Mouse (Mus musculus): ENCODE measurements around the gene Cysrt1. TPM values are rescaled to one million over a fixed set of nuclear protein-coding genes. Genes with fewer than 3 reads are reported as not detected.
"Not testable (repeated sequence)": the region's sequence is repeated elsewhere in the genome, so short reads cannot be mapped to it uniquely, and the experiment has no call there.

Cysrt1 gene
- total RNA-seq, 1 experiment from 2014 or later = not detected

DNA sequence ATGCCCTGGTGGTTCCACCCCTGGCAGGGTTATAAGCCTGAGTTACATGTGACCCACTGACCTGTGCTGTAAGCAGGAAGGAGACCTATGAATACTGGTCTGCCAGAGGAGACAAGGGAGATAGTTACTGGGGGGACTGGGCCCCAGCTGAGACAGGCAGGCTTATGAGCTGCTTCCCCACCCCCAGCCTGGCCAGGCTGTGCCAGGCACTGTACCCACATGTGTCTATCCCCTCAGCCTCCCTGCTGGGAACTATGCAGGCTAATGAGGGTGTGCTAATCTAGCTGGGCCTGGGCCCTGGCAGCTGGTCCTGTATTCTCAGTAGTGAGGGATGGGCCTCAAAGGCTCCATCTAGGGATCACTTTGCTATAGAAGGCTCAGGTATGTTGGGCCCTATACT, 25.0 kb upstream of the Cysrt1 start:
- no peak for ATAC-seq (replicated peaks in 1 of 2; ENCODE audit: insufficient read depth in 1 of 2, low FRiP score in 2 of 2, low TSS enrichment in 1 of 2, low read depth in 1 of 2, poor library complexity in 2 of 2, severe bottlenecking in 2 of 2)

DNA sequence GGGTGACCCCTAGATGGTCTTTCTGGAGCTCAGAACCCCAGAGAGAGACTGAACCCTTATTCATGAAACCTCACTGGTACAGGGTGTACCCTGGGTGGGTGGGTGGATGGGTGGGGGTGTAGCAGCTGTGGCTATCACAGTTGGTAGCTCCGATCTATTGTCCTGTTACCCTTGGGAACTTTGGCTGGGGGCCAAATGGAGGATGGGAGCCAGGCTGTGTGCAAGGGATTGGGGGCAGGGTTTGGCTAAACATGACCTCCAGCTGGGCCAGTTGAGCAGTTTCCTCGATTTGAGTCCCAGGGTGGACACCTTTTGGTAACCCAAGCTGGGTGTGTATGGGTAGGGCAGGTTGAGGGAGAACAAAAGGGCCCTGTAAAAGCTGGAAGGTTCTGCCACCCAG, 24.5 kb upstream of the Cysrt1 start:
- ATAC-seq (replicated peaks in 1 of 2; ENCODE audit: insufficient read depth in 1 of 2, low FRiP score in 2 of 2, low TSS enrichment in 1 of 2, low read depth in 1 of 2, poor library complexity in 2 of 2, severe bottlenecking in 2 of 2) = no peak

DNA sequence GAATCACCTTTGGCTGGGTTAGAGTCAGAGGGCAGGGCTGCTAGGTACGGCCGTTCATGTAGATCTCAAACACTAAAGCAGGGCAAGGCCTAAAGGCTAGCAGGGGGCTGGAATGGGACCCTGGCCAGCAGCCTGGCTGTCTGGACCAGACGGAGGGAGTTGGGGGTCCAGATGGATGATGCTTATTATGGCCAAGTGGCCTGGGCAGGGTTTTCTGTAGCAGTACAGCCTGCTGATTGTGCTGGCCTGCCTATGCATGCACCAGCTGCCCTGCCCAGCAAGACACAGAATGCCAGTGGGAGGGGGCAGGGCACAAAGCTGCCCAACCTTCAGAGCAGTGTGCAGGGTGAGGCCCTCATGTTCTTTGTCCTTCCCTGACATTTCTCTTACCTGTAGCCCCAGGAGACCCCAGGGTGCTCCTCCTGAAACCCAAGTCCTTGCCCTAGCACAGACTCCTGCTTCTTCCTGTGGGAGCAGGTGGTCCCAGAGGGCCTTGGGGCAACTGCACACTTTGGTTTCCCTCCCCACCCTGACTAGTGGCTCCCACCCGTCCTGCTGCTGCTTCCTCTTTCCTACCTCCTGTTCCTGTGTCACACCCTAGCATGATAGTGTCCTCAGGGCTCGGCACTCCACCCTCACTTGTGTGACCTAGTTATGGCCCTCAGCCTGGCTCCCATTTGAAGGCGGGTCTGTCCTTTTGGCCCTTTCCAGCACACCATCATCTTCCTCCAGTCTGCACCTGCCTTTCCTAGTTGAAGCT, 23.8 kb upstream of the Cysrt1 start:
- peak; percentile 23 to 25; a peak in 2 of 4 replicates for ATAC-seq (replicated peaks in 1 of 2; ENCODE audit: insufficient read depth in 1 of 2, low FRiP score in 2 of 2, low TSS enrichment in 1 of 2, low read depth in 1 of 2, poor library complexity in 2 of 2, severe bottlenecking in 2 of 2)

- no peak for ATAC-seq (replicated peaks in 1 of 2; ENCODE audit: insufficient read depth in 1 of 2, low FRiP score in 2 of 2, low TSS enrichment in 1 of 2, low read depth in 1 of 2, poor library complexity in 2 of 2, severe bottlenecking in 2 of 2)
These were observed 22.6 kb upstream of the Cysrt1 start for GRCm38 (mm10) chr2:25264851-25265250.

DNA sequence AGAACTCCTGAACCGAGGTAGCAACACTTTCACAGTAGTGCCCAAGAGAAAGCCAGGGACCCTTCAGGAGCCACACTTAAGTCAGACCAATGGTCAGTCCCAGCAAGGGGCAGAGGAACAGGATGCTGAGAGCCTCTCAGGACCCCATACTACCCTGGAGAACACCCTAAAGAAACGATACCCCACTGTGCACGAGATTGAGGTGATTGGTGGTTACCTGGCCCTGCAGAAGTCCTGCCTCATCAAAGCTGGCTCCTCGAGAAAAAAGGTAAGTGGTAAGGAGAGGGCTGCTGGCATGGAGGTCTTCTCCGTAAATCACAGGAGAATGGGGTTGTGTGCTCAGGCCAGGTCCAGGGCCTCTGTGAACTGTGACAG, 22.0 kb upstream of the Cysrt1 start:
- no peak for ATAC-seq (replicated peaks in 1 of 2; ENCODE audit: insufficient read depth in 1 of 2, low FRiP score in 2 of 2, low TSS enrichment in 1 of 2, low read depth in 1 of 2, poor library complexity in 2 of 2, severe bottlenecking in 2 of 2)

GRCm38 (mm10) chr2:25263623-25264285, 21.5 kb upstream of the Cysrt1 start:
- ATAC-seq (replicated peaks in 1 of 2; ENCODE audit: insufficient read depth in 1 of 2, low FRiP score in 2 of 2, low TSS enrichment in 1 of 2, low read depth in 1 of 2, poor library complexity in 2 of 2, severe bottlenecking in 2 of 2) = no peak

- peak in 1 of 2 experiments; percentile 36; a peak in 2 of 4 replicates for ATAC-seq (replicated peaks in 1 of 2; ENCODE audit: insufficient read depth in 1 of 2, low FRiP score in 2 of 2, low TSS enrichment in 1 of 2, low read depth in 1 of 2, poor library complexity in 2 of 2, severe bottlenecking in 2 of 2)
These were observed 20.8 kb upstream of the Cysrt1 start for GRCm38 (mm10) chr2:25262795-25263622.

GRCm38 (mm10) chr2:25262291-25262767, 20.1 kb upstream of the Cysrt1 start, which contains the start of gene Tprn:
Gene Tprn, plus strand, starts transcription at chr2:25262618.
- peak; percentile 98 for ATAC-seq (replicated peaks in 1 of 2; ENCODE audit: insufficient read depth in 1 of 2, low FRiP score in 2 of 2, low TSS enrichment in 1 of 2, low read depth in 1 of 2, poor library complexity in 2 of 2, severe bottlenecking in 2 of 2)

DNA sequence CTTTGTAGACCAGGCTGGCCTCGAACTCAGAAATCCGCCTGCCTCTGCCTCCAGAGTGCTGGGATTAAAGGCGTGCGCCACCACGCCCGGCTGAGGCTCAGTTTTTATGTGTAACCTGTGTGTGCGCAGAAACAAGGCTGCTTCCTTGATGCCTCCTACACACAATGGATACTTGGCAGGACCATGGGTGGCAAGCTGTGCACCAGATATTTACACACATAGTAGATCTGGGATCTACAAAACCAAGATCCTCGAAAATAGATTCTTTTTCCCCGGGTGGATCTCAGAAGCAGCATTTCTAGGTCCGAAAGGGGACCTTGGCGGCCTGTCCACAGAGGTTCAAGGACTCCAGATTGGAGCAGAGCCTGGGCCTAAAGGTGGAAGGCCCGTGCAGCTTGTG, 19.6 kb upstream of the Cysrt1 start:
- no peak for ATAC-seq (replicated peaks in 1 of 2; ENCODE audit: insufficient read depth in 1 of 2, low FRiP score in 2 of 2, low TSS enrichment in 1 of 2, low read depth in 1 of 2, poor library complexity in 2 of 2, severe bottlenecking in 2 of 2)

- ATAC-seq (replicated peaks in 1 of 2; ENCODE audit: insufficient read depth in 1 of 2, low FRiP score in 2 of 2, low TSS enrichment in 1 of 2, low read depth in 1 of 2, poor library complexity in 2 of 2, severe bottlenecking in 2 of 2) = no peak
These were observed 16.6 kb upstream of the Cysrt1 start for GRCm38 (mm10) chr2:25258887-25259286.

- ATAC-seq (replicated peaks in 1 of 2; ENCODE audit: insufficient read depth in 1 of 2, low FRiP score in 2 of 2, low TSS enrichment in 1 of 2, low read depth in 1 of 2, poor library complexity in 2 of 2, severe bottlenecking in 2 of 2) = not testable (repeated sequence)
These were observed 15.0 kb upstream of the Cysrt1 start for GRCm38 (mm10) chr2:25257250-25257649.

DNA sequence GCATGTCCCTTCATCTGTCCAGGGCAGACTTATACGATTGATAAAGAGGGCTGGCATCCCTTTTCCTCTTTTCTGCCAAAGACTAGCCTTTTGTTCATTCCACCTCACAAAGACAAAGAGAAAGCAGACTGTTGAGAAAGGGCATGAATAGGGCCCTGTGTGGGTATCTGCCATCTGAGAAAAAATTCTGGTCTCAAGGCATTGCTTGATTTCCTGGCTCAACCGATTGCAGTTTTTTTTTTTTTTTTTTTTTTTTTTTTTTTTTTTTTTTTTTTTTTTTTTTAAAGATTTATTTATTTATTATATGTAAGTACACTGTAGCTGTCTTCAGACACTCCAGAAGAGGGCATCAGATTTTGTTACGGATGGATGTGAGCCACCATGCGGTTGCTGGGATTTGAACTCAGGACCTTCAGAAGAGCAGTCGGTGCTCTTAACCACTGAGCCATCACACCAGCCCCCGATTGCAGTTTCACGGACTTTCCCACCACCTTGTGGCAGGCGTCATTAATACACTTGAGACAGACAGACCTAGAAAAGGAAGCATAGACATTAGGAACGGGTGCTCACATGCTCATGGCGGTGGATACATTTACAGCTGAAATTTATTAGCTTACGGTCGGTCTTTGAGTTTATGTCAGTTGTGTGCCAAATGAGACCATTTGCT, 14.3 kb upstream of the Cysrt1 start:
- ATAC-seq (replicated peaks in 1 of 2; ENCODE audit: insufficient read depth in 1 of 2, low FRiP score in 2 of 2, low TSS enrichment in 1 of 2, low read depth in 1 of 2, poor library complexity in 2 of 2, severe bottlenecking in 2 of 2) = 0 out of 4 replicates have a peak, but pooled peaks of 1 of the 2 experiments have one; percentile 35

DNA sequence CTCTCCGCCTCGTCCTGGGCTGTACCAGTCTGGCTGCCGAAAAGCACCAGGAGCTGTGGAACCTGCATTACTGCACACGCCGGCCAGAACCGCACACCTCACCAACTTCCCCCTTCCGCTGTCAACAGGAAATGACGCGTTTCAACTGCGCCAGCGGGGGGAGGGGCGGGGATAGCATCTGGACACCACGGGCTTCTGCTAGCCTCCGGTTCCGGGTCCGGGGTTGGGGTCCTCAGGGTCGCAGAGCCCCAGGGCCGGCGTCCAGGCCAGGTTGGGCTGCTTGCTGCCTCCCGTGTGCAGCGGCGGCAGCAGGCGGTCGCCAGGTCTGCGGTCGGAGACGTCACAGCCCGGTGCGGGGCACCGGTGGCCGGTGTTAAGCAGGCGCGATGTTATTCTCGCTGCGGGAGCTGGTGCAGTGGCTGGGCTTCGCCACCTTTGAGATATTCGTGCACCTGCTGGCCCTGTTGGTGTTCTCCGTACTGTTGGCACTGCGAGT, 13.1 kb upstream of the Cysrt1 start, which contains the start of gene Tmem203:
Tmem203 (plus strand) TSS at position 156 of the 496 bp plus-strand sequence.
- peak; percentile 77 to 93 for ATAC-seq (replicated peaks in 1 of 2; ENCODE audit: insufficient read depth in 1 of 2, low FRiP score in 2 of 2, low TSS enrichment in 1 of 2, low read depth in 1 of 2, poor library complexity in 2 of 2, severe bottlenecking in 2 of 2)

- ATAC-seq (replicated peaks in 1 of 2; ENCODE audit: insufficient read depth in 1 of 2, low FRiP score in 2 of 2, low TSS enrichment in 1 of 2, low read depth in 1 of 2, poor library complexity in 2 of 2, severe bottlenecking in 2 of 2) = no peak
These were observed 10.1 kb upstream of the Cysrt1 start for GRCm38 (mm10) chr2:25252331-25252730.

GRCm38 (mm10) chr2:25246183-25247072, 4.2 kb upstream of the Cysrt1 start, which contains the start of gene AL732309.1:
Gene AL732309.1, minus strand, starts transcription at chr2:25246863.
- no peak for ATAC-seq (replicated peaks in 1 of 2; ENCODE audit: insufficient read depth in 1 of 2, low FRiP score in 2 of 2, low TSS enrichment in 1 of 2, low read depth in 1 of 2, poor library complexity in 2 of 2, severe bottlenecking in 2 of 2)

- no peak for ATAC-seq (replicated peaks in 1 of 2; ENCODE audit: insufficient read depth in 1 of 2, low FRiP score in 2 of 2, low TSS enrichment in 1 of 2, low read depth in 1 of 2, poor library complexity in 2 of 2, severe bottlenecking in 2 of 2)
These were observed 1.9 kb upstream of the Cysrt1 start for GRCm38 (mm10) chr2:25244144-25244543.
